Mouse (Mus musculus): Measurements from ENCODE around the gene Olfr43.

DNA sequence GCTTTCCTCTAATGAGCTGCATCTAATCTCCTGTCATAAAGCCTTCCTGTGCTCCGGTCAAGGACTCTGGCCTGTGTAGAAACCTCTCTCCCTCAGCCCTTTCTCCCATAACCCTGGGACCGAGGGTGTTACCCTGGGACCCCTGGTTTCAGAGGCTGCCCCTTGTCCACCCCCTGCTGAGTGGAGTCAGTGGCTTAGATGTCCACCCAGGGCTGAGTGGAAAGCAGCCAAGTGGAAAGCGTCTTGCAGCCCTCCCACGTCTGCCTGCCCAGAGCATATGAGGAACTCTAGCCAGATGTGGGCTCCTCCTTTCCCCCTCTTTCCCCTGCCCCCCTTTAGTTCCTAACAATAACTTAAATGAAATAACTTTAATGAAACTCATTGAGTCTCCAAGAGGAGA lies 28.0 kb downstream of the Olfr43 start:
- no peak for TF ChIP-seq CTCF (IDR thresholded peaks at IDR 0.05; ENCODE audit: low read depth, low read length)
- TF ChIP-seq POLR2AphosphoS5 (IDR thresholded peaks at IDR 0.05; ENCODE audit: insufficient replicate concordance, low read depth, low read length): no peak
- no peak for TF ChIP-seq GATA1 (IDR thresholded peaks at IDR 0.05; ENCODE audit: borderline replicate concordance, low read length)
- no peak for TF ChIP-seq GATA2 (IDR thresholded peaks at IDR 0.05; ENCODE audit: borderline replicate concordance, low read depth, low read length)

Measured in G1E (cell line).